Mouse (Mus musculus) kidney, postnatal 0 days (tissue): ENCODE measurements around the gene Sord. TPM values are rescaled to one million over a fixed set of nuclear protein-coding genes. Genes with fewer than 3 reads are reported as not detected.

ENCODE experiments used
- ATAC-seq: fragments of 200-750 bp; cut with Nextera tagmentation; replicated peaks from 2 replicates; pipeline ENCODE4 v1.8.0; 2017; ENCODE audit warnings: low read depth, moderate number of reproducible peaks, moderate TSS enrichment, moderate library complexity; ENCODE audit not compliant: low FRiP score
- DNase-seq: peaks from one replicate; pipeline ENCODE4 v3.0.0-alpha.2; 2016; ENCODE audit warnings: low spot score
- H3K27ac ChIP-seq: fragments of 300-500 bp; sonication (generic); 2 replicates; pipeline ENCODE4 v1.5.1; 2014; ENCODE audit warnings: mild to moderate bottlenecking
- H3K27me3 ChIP-seq: fragments of 300-500 bp; sonication (generic); 2 replicates; pipeline ENCODE4 v1.6.1; 2014; ENCODE audit warnings: low read length, mixed read lengths; ENCODE audit not compliant: insufficient read depth
- H3K36me3 ChIP-seq: fragments of 300-500 bp; sonication (generic); 2 replicates; pipeline ENCODE4 v1.6.1; 2014; ENCODE audit warnings: low read length, mixed read lengths; ENCODE audit not compliant: insufficient read depth
- H3K4me1 ChIP-seq: fragments of 300-500 bp; sonication (generic); replicated peaks from 2 replicates; pipeline ENCODE4 v1.6.1; 2014; ENCODE audit warnings: antibody characterized with exemption, low read length, mixed read lengths; ENCODE audit not compliant: insufficient read depth
- H3K4me2 ChIP-seq: fragments of 300-500 bp; sonication (generic); 2 replicates; pipeline ENCODE4 v1.6.1; 2014; ENCODE audit warnings: mild to moderate bottlenecking, low read length, moderate library complexity, mixed read lengths
- H3K4me3 ChIP-seq: fragments of 300-500 bp; sonication (generic); replicated peaks from 2 replicates; pipeline ENCODE4 v1.5.1; 2014; ENCODE audit warnings: low read depth, low read length
- H3K9ac ChIP-seq: fragments of 300-500 bp; sonication (generic); 2 replicates; pipeline ENCODE4 v1.6.1; 2014; ENCODE audit warnings: low read depth, low read length
- H3K9me3 ChIP-seq: fragments of 300-500 bp; sonication (generic); replicated peaks from 2 replicates; pipeline ENCODE4 v1.6.1; 2016; ENCODE audit warnings: low read length, inconsistent platforms, mixed read lengths
- CTCF ChIP-seq: IDR thresholded peaks from 2 replicates; pipeline ENCODE4 v1.5.1; 2016; ENCODE audit warnings: antibody characterized with exemption, low read depth, mild to moderate bottlenecking, moderate library complexity
- WGBS: fragments of 180-500 bp; shearing (Covaris S2); extraction: QIAGEN DNeasy Blood & Tissue Kit; methylation state at CpG from one replicate; pipeline ENCODE4 v1.1.7; 2014; 5-methylcytosine and 5-hydroxymethylcytosine counted together
- polyA plus RNA-seq: library from polyadenylated mRNA; unstranded; fragments of >200 nt; fragmentation: Nextera tagmentation; extraction: Ambion mirVana; gene quantifications from 2 replicates; pipeline ENCODE4 v1.2.1, GENCODE M21; 2015

Gene Sord
- polyA plus RNA-seq, 1 experiment from 2014 or later: 127 TPM

- Histone ChIP-seq H3K27me3 (peaks cover 75% of the 10 kb centered on the region), H3K9ac (no peak within 1 kb of the TSS), H3K9me3 (no peaks in the 10 kb centered on the region), H3K4me3 (peak within 1 kb of the TSS; percentile 22), H3K4me1 (peaks cover 22% of the 10 kb centered on the region; the same call in 1 of the 2 replicates), H3K27ac (no peak within 1 kb of the TSS), H3K4me2 (peak within 1 kb of the TSS; percentile 49), H3K36me3 (no peaks in the 10 kb centered on the region)
- no peak for DNase-seq
- TF ChIP-seq CTCF: no peak
- ATAC-seq: no peak
- 2% methylated on average over 13 of the region's 13 CpGs for WGBS
Measured at GRCm38 (mm10) chr2:122298096-122298499, 63.5 kb downstream of the Sord start, which contains the start of gene Duox2. Duox2 (minus strand) TSS chr2:122298449.

DNA sequence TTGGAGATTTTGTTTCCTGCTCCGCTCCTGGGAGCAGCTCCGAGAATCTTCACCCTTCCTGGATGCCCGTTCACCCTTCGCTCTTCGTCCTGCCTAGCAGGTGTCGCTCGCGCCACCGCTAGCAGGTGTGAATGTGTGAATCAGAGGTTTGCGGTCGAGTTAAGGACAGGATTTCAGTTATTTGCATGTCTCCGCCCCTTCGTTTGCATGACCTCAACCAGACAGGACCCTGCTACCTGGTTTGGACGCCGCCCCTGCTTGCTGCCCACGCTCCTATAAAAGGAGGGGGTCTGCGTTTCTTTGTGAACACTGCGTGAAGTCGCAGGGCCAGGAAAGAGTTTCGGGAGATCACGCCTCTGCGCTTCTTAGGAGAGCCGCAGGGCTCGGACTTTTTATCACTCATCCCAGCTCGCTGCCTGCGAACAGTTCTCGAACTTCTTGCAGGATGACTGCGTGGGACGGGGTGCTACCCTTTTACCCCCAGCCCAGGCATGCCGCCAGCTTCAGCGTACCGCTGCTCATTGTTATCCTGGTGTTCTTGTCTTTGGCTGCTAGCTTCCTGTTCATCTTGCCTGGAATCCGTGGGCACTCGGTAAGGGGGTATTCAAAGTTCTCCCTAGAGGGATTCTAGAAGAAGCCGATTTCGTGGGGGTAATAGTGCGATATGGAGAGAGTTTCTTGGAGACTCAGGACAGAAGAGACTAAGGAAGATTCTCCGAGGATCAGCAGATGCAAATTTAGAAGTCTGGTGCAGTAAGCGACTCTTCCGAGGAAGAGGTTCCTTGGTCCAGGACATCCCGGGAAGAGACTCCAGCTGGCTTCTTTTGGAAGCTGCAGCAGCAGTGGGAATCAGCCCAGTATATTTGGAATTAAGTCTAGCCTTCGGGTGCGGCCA lies 64.3 kb downstream of the Sord start, which contains the start of gene Duoxa2:
Gene Duoxa2 (plus strand): TSS at position 305 of the 895 bp plus-strand sequence.
- Histone ChIP-seq H3K9me3 (no peaks in the 10 kb centered on the region), H3K9ac (no peak within 1 kb of the TSS), H3K27ac (no peak within 1 kb of the TSS), H3K4me3 (peak within 1 kb of the TSS; percentile 22), H3K4me2 (peak within 1 kb of the TSS; percentile 49), H3K4me1 (peaks cover 22% of the 10 kb centered on the region; the same call in 1 of the 2 replicates), H3K36me3 (no peaks in the 10 kb centered on the region), H3K27me3 (peaks cover 77% of the 10 kb centered on the region)
- 2% methylated on average over 43 of the region's 43 CpGs for WGBS
- DNase-seq (peak; percentile 34), ATAC-seq (no peak)
- no peak for TF ChIP-seq CTCF

- TF ChIP-seq CTCF: no peak
- Histone ChIP-seq H3K36me3 (no peaks in the 10 kb centered on the region), H3K27ac (no peak overlapping the region), H3K9ac (no peak overlapping the region), H3K27me3 (peaks cover 66% of the 10 kb centered on the region), H3K4me2 (no peak overlapping the region), H3K4me3 (no peak overlapping the region), H3K9me3 (no peaks in the 10 kb centered on the region), H3K4me1 (peaks cover 22% of the 10 kb centered on the region; the same call in 1 of the 2 replicates)
- 15% methylated on average over 14 of the region's 14 CpGs for WGBS
- DNase-seq (no peak), ATAC-seq (no peak)
Measured at GRCm38 (mm10) chr2:122299911-122300655, 65.5 kb downstream of the Sord start.

- Histone ChIP-seq H3K27ac (no peak overlapping the region), H3K27me3 (peaks cover 61% of the 10 kb centered on the region), H3K4me2 (peak overlapping the region; percentile 50; the same call in 1 of the 2 replicates), H3K36me3 (no peaks in the 10 kb centered on the region), H3K4me1 (peaks cover 22% of the 10 kb centered on the region; the same call in 1 of the 2 replicates), H3K9ac (no peak overlapping the region), H3K4me3 (peak overlapping the region; percentile 19), H3K9me3 (no peaks in the 10 kb centered on the region)
- TF ChIP-seq CTCF: no peak
- no peak for DNase-seq
- 5% methylated on average over 14 of the region's 14 CpGs for WGBS
- ATAC-seq: no peak
Measured at GRCm38 (mm10) chr2:122300656-122301020, 66.1 kb downstream of the Sord start.

- no peak for ATAC-seq
- no peaks in the 10 kb centered on the region for H3K36me3 ChIP-seq
- peak overlapping the region; percentile 19 for H3K4me3 ChIP-seq
- peak overlapping the region; percentile 50 for H3K4me2 ChIP-seq
- no peaks in the 10 kb centered on the region for H3K9me3 ChIP-seq
- WGBS: under 1% methylated on average over 48 of the region's 48 CpGs
- peaks cover 59% of the 10 kb centered on the region for H3K27me3 ChIP-seq
- DNase-seq: no peak
- no peak overlapping the region for H3K27ac ChIP-seq
- peaks cover 22% of the 10 kb centered on the region; the same call in 1 of the 2 replicates for H3K4me1 ChIP-seq
- H3K9ac ChIP-seq: no peak overlapping the region
- TF ChIP-seq CTCF: no peak
Measured at GRCm38 (mm10) chr2:122301081-122301920, 66.8 kb downstream of the Sord start.
